Mouse (Mus musculus): Measurements from ENCODE around the gene Irx6. TPM values are rescaled to one million over a fixed set of nuclear protein-coding genes. Genes with fewer than 3 reads are reported as not detected.

Gene Irx6
- polyA plus RNA-seq, 1 experiment from 2014 or later, result not detected

- Histone ChIP-seq H3K4me3 (ENCODE audit: low read depth, low read length) (no peak overlapping the region), H3K9me3 (ENCODE audit: low read length) (no peaks in the 10 kb centered on the region), H3K4me1 (ENCODE audit: insufficient read depth) (no peaks in the 10 kb centered on the region), H3K4me2 (ENCODE audit: low read depth, low read length) (no peak overlapping the region), H3K36me3 (replicated peaks; ENCODE audit: insufficient read depth, low read length) (no peaks in the 10 kb centered on the region), H3K9ac (replicated peaks) (no peak overlapping the region), H3K27me3 (ENCODE audit: insufficient read depth, low read length) (no peaks in the 10 kb centered on the region), H3K27ac (ENCODE audit: low read depth) (no peak overlapping the region)
- no peak for TF ChIP-seq EP300 (IDR thresholded peaks at IDR 0.05; ENCODE audit: low read depth)
- no peak for TF ChIP-seq CTCF (IDR thresholded peaks at IDR 0.05; ENCODE audit: low read depth)
- DNase-seq (no peak), ATAC-seq (no peak)
- 62% methylated on average over 5 of the region's 5 CpGs for WGBS (ENCODE audit: insufficient replicate concordance)
Observed at GRCm38 (mm10) chr8:92697361-92697760, 23.3 kb downstream of the Irx6 start.

GRCm38 (mm10) chr8:92698411-92698810 is 24.3 kb downstream of the Irx6 start:
- no peaks in the 10 kb centered on the region for H3K27me3 ChIP-seq (ENCODE audit: insufficient read depth, low read length)
- H3K27ac ChIP-seq (ENCODE audit: low read depth), result no peak overlapping the region
- TF ChIP-seq EP300 (IDR thresholded peaks at IDR 0.05; ENCODE audit: low read depth), result no peak
- no peak for TF ChIP-seq CTCF (IDR thresholded peaks at IDR 0.05; ENCODE audit: low read depth)
- no peaks in the 10 kb centered on the region for H3K9me3 ChIP-seq (ENCODE audit: low read length)
- ATAC-seq, result no peak
- DNase-seq, result no peak
- no peak overlapping the region for H3K4me2 ChIP-seq (ENCODE audit: low read depth, low read length)
- H3K9ac ChIP-seq (replicated peaks), result no peak overlapping the region
- H3K4me1 ChIP-seq (ENCODE audit: insufficient read depth), result no peaks in the 10 kb centered on the region
- H3K36me3 ChIP-seq (replicated peaks; ENCODE audit: insufficient read depth, low read length), result no peaks in the 10 kb centered on the region
- no peak overlapping the region for H3K4me3 ChIP-seq (ENCODE audit: low read depth, low read length)
- WGBS (ENCODE audit: insufficient replicate concordance), result 61% methylated on average over 3 of the region's 3 CpGs

- Histone ChIP-seq H3K27ac (ENCODE audit: low read depth) (no peak overlapping the region), H3K4me2 (ENCODE audit: low read depth, low read length) (no peak overlapping the region), H3K4me3 (ENCODE audit: low read depth, low read length) (no peak overlapping the region), H3K36me3 (replicated peaks; ENCODE audit: insufficient read depth, low read length) (no peaks in the 10 kb centered on the region), H3K27me3 (ENCODE audit: insufficient read depth, low read length) (no peaks in the 10 kb centered on the region), H3K9me3 (ENCODE audit: low read length) (no peaks in the 10 kb centered on the region), H3K4me1 (ENCODE audit: insufficient read depth) (no peaks in the 10 kb centered on the region), H3K9ac (replicated peaks) (no peak overlapping the region)
- TF ChIP-seq CTCF (IDR thresholded peaks at IDR 0.05; ENCODE audit: low read depth), result no peak
- TF ChIP-seq EP300 (IDR thresholded peaks at IDR 0.05; ENCODE audit: low read depth), result no peak
- ATAC-seq, result no peak
- 62% methylated on average over 8 of the region's 8 CpGs for WGBS (ENCODE audit: insufficient replicate concordance)
- no peak for DNase-seq
Observed at GRCm38 (mm10) chr8:92699922-92700540, 25.9 kb downstream of the Irx6 start.

- no peak overlapping the region for H3K27ac ChIP-seq (ENCODE audit: low read depth)
- H3K4me3 ChIP-seq (ENCODE audit: low read depth, low read length), result no peak overlapping the region
- no peak for ATAC-seq
- DNase-seq, result no peak
- no peaks in the 10 kb centered on the region for H3K27me3 ChIP-seq (ENCODE audit: insufficient read depth, low read length)
- H3K4me2 ChIP-seq (ENCODE audit: low read depth, low read length), result no peak overlapping the region
- no peaks in the 10 kb centered on the region for H3K9me3 ChIP-seq (ENCODE audit: low read length)
- H3K9ac ChIP-seq (replicated peaks), result no peak overlapping the region
- H3K4me1 ChIP-seq (ENCODE audit: insufficient read depth), result no peaks in the 10 kb centered on the region
- no peaks in the 10 kb centered on the region for H3K36me3 ChIP-seq (replicated peaks; ENCODE audit: insufficient read depth, low read length)
- TF ChIP-seq EP300 (IDR thresholded peaks at IDR 0.05; ENCODE audit: low read depth), result no peak
- no peak for TF ChIP-seq CTCF (IDR thresholded peaks at IDR 0.05; ENCODE audit: low read depth)
- 62% methylated on average over 3 of the region's 3 CpGs for WGBS (ENCODE audit: insufficient replicate concordance)
Observed at GRCm38 (mm10) chr8:92703375-92703774, 29.3 kb downstream of the Irx6 start.

GRCm38 (mm10) chr8:92706311-92706710 is 32.2 kb downstream of the Irx6 start:
- no peaks in the 10 kb centered on the region for H3K4me1 ChIP-seq (ENCODE audit: insufficient read depth)
- TF ChIP-seq EP300 (IDR thresholded peaks at IDR 0.05; ENCODE audit: low read depth) (no peak), CTCF (IDR thresholded peaks at IDR 0.05; ENCODE audit: low read depth) (no peak)
- no peak overlapping the region for H3K4me3 ChIP-seq (ENCODE audit: low read depth, low read length)
- no peak overlapping the region for H3K27ac ChIP-seq (ENCODE audit: low read depth)
- H3K9me3 ChIP-seq (ENCODE audit: low read length), result no peaks in the 10 kb centered on the region; the same call in 1 of the 2 replicates
- WGBS (ENCODE audit: insufficient replicate concordance), result 52% methylated on average over 2 of the region's 2 CpGs
- ATAC-seq (no peak), DNase-seq (no peak)
- no peak overlapping the region for H3K4me2 ChIP-seq (ENCODE audit: low read depth, low read length)
- no peak overlapping the region for H3K9ac ChIP-seq (replicated peaks)
- no peaks in the 10 kb centered on the region for H3K27me3 ChIP-seq (ENCODE audit: insufficient read depth, low read length)
- H3K36me3 ChIP-seq (replicated peaks; ENCODE audit: insufficient read depth, low read length), result no peaks in the 10 kb centered on the region

GRCm38 (mm10) chr8:92713286-92713685 is 39.2 kb downstream of the Irx6 start:
- Histone ChIP-seq H3K4me3 (ENCODE audit: low read depth, low read length) (no peak overlapping the region), H3K36me3 (replicated peaks; ENCODE audit: insufficient read depth, low read length) (no peaks in the 10 kb centered on the region), H3K4me1 (ENCODE audit: insufficient read depth) (no peaks in the 10 kb centered on the region), H3K9me3 (ENCODE audit: low read length) (no peaks in the 10 kb centered on the region; the same call in 1 of the 2 replicates), H3K9ac (replicated peaks) (no peak overlapping the region), H3K27ac (ENCODE audit: low read depth) (no peak overlapping the region), H3K27me3 (ENCODE audit: insufficient read depth, low read length) (no peaks in the 10 kb centered on the region), H3K4me2 (ENCODE audit: low read depth, low read length) (no peak overlapping the region)
- TF ChIP-seq CTCF (IDR thresholded peaks at IDR 0.05; ENCODE audit: low read depth) (no peak), EP300 (IDR thresholded peaks at IDR 0.05; ENCODE audit: low read depth) (no peak)
- ATAC-seq (no peak), DNase-seq (no peak)
- 70% methylated on average over 1 of the region's 1 CpGs for WGBS (ENCODE audit: insufficient replicate concordance)

Data from liver, postnatal 0 days (tissue).